Mouse (Mus musculus): ENCODE results near the gene Scgb1a1.

Gene Scgb1a1

GRCm38 (mm10) chr19:9043123-9043522, 44.6 kb downstream of the Scgb1a1 start:
- DNase-seq (ENCODE audit: extremely low spot score, low spot score) = no peak

DNA sequence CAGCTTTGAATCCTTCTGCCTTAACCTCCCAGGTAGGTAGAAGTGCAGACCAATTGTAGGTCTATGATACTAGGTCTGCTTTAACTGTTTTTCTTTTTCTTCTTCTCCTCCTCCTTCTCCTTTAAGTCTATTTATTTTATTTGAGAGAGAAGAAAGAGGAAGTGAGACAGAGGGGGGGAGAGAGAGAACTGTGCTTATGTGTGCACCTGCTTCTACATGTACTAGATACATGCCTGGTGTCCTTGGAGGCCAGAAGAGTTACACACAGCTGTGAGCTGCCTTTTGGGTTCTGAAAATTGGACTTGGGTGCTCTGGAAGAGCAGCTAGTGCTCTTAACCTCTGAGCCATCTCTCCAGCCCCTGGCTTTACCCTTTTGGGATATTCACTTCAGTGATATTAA, 46.7 kb downstream of the Scgb1a1 start:
- DNase-seq (ENCODE audit: extremely low spot score, low spot score) = no peak

DNA sequence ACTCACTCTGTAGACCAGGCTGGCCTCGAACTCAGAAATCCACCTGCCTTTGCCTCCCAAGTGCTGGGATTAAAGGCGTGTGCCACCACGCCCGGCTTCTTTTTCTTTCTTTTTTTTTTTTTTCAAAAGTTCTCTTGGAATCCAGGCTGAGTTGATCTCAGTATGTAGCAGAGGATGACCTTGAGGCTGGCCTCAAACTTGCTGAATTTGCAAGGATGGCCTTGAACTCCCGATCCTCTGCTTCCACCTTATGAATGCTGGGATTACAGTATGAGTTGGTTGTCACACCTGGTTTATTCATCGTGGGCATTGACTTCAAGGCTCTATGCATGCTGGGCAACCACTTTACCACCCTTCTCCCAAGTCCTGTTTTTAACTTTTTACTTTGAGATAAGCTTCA, 47.1 kb downstream of the Scgb1a1 start:
- no peak for DNase-seq (ENCODE audit: extremely low spot score, low spot score)

DNA sequence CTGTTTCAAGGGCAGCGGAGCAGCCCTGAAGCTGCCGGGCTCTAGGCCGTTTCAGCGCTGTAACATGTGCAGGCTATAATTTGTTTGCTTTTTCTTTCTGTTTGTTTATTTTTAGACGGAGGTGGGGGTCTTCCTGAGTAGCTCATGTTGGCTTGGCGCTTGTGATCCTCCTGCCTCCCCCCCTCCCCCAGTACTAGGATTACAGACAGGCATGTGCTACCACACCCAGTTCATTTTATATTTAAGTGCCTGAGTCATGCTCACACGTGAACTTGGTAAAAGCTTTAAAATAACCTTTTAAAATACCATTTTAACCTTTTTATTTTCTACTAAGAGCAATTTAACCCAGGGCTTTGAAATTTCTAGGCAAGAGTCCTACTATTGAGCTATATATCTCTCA, 47.8 kb downstream of the Scgb1a1 start:
- no peak for DNase-seq (ENCODE audit: extremely low spot score, low spot score)

DNA sequence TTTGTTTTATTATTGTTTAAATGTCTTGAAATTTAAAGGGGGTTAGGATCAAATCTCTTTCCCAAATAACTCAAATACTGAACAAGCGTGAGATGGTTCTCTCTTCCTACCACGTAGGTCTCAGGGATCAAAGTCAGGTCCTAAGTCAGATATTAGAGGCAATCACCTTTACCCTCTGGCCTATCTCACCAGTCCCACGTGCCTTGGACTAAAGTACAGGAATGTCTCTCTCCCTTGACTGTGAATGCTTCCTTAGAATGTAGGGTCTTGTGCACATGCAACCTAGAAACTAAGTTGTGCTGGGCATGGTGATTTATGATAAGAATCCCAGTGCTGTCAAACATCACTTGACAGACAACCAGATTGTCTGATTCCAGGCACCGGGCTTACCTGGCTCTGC, 48.5 kb downstream of the Scgb1a1 start:
- DNase-seq (ENCODE audit: extremely low spot score, low spot score) = no peak

GRCm38 (mm10) chr19:9038136-9038535, 49.6 kb downstream of the Scgb1a1 start:
- no peak for DNase-seq (ENCODE audit: extremely low spot score, low spot score)

GRCm38 (mm10) chr19:9035101-9035500, 52.7 kb downstream of the Scgb1a1 start:
- DNase-seq (ENCODE audit: extremely low spot score, low spot score) = no peak

GRCm38 (mm10) chr19:9034480-9034879, 53.3 kb downstream of the Scgb1a1 start:
- no peak for DNase-seq (ENCODE audit: extremely low spot score, low spot score)
